Mouse (Mus musculus): ENCODE data around the gene Dlg4. TPM values are rescaled to one million over a fixed set of nuclear protein-coding genes. Genes with fewer than 3 reads are reported as not detected.

The Dlg4 gene
- total and polyA plus RNA-seq, 3 experiments, result 6.8 to 15.3 (median 7.3) TPM

- no peaks in the 10 kb centered on the region for H3K27me3 ChIP-seq (replicated peaks)
- TF ChIP-seq HCFC1 (IDR thresholded peaks at IDR 0.05; ENCODE audit: low read depth, low read length), result no peak
- no peak for TF ChIP-seq CTCF (conservative IDR thresholded peaks at IDR 0.05 in 1 of 2, IDR thresholded peaks at IDR 0.05 in 1 of 2; ENCODE audit: low read depth in 2 of 2, low read length in 2 of 2)
- no peak for TF ChIP-seq ETS1 (conservative IDR thresholded peaks at IDR 0.05; ENCODE audit: low read depth, low read length)
- TF ChIP-seq TBP (conservative IDR thresholded peaks at IDR 0.05; ENCODE audit: low read depth, low read length), result no peak
- no peak for TF ChIP-seq GABPA (IDR thresholded peaks at IDR 0.05; ENCODE audit: insufficient replicate concordance, low read depth, low read length)
- TF ChIP-seq MYC (IDR thresholded peaks at IDR 0.05; ENCODE audit: low read depth, low read length), result no peak
- no peak for DNase-seq (ENCODE audit: extremely low read depth)
- H3K79me2 ChIP-seq (replicated peaks; ENCODE audit: control insufficient read depth, extremely low read depth, insufficient read depth, poor library complexity, severe bottlenecking), result peaks cover 37% of the 10 kb centered on the region
- H3K9me3 ChIP-seq (replicated peaks; ENCODE audit: low read length), result no peaks in the 10 kb centered on the region
- H3K4me2 ChIP-seq (ENCODE audit: insufficient read depth, low read depth, poor library complexity, severe bottlenecking), result no peak overlapping the region; the same call in 1 of the 2 replicates
- peaks cover 12 to 61% of the 10 kb centered on the region in 2 experiments for H3K4me1 ChIP-seq (ENCODE audit: control insufficient read depth in 1 of 2, insufficient read depth in 2 of 2)
- dilution Hi-C loops (cut with MboI; ENCODE audit: extremely low pct_ligation_motif_present, extremely low pct_unique_long_range_greater_than_20kb, low sequenced_read_pairs) (no loop called here), in situ Hi-C loops (cut with MboI; ENCODE audit: low pct_ligation_motif_present, low pct_unique_long_range_greater_than_20kb, low sequenced_read_pairs) (loop anchor here (25.0 kb wide), 1 partner anchor 915 kb away; the partner anchor contains the start of genes Per1 and Vamp2)
- H3K4me3 ChIP-seq (replicated peaks in 1 of 3; ENCODE audit: low read depth in 2 of 3, low read length in 2 of 3, poor library complexity in 1 of 3), result no peak overlapping the region
- peaks cover 52 to 83% of the 10 kb centered on the region in 2 experiments for H3K36me3 ChIP-seq (replicated peaks in 1 of 2; ENCODE audit: control insufficient read depth in 1 of 2, insufficient read depth in 1 of 2, low read length in 1 of 2)
- H3K9ac ChIP-seq (ENCODE audit: insufficient read depth, low read depth), result no peak overlapping the region
- H3K27ac ChIP-seq (ENCODE audit: insufficient read depth, low read depth), result no peak overlapping the region
Observed at GRCm38 (mm10) chr11:70002471-70002870, 14.3 kb upstream of the Dlg4 start.

DNA sequence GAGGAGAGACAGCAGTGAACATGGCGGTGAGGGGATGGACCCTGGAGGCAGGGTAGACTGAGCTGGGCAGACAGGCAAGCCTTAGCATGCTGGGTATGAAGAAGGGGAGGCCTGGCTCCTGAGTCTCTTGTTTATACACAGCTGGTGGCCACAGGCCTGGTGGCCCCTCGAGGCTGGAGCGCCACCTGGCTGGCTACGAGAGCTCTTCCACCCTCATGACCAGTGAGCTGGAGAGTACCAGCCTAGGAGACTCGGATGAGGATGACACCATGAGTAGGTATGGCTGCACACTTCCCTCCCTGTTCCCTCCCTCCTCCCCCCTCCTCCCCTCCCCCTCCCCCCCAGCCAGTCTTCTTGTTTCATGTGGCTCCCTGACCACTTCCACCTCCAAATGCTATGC is 11.2 kb upstream of the Dlg4 start:
- in situ Hi-C loops (cut with MboI; ENCODE audit: low pct_ligation_motif_present, low pct_unique_long_range_greater_than_20kb, low sequenced_read_pairs), result loop anchor here (25.0 kb wide), 1 partner anchor 918 kb away; the partner anchor contains the start of genes Per1 and Vamp2
- dilution Hi-C loops (cut with MboI; ENCODE audit: extremely low pct_ligation_motif_present, extremely low pct_unique_long_range_greater_than_20kb, low sequenced_read_pairs), result no loop called here
- H3K4me3 ChIP-seq (replicated peaks in 1 of 3; ENCODE audit: low read depth in 2 of 3, low read length in 2 of 3, poor library complexity in 1 of 3), result no peak overlapping the region
- peak; percentile 64 for DNase-seq (ENCODE audit: extremely low read depth)
- no peak overlapping the region for H3K27ac ChIP-seq (ENCODE audit: insufficient read depth, low read depth)
- H3K27me3 ChIP-seq (replicated peaks), result no peaks in the 10 kb centered on the region
- peaks cover 26% of the 10 kb centered on the region for H3K79me2 ChIP-seq (replicated peaks; ENCODE audit: control insufficient read depth, extremely low read depth, insufficient read depth, poor library complexity, severe bottlenecking)
- H3K4me1 ChIP-seq (ENCODE audit: control insufficient read depth in 1 of 2, insufficient read depth in 2 of 2), result peaks cover 5 to 34% of the 10 kb centered on the region in 2 experiments
- no peak overlapping the region for H3K9ac ChIP-seq (ENCODE audit: insufficient read depth, low read depth)
- TF ChIP-seq SMC3 (IDR thresholded peaks at IDR 0.05; ENCODE audit: low read depth, low read length) (peak; percentile 88), ZMIZ1 (IDR thresholded peaks at IDR 0.05; ENCODE audit: low read depth, low read length) (no peak), BHLHE40 (IDR thresholded peaks at IDR 0.05; ENCODE audit: low read depth, low read length) (no peak), RAD21 (IDR thresholded peaks at IDR 0.05; ENCODE audit: low read depth, low read length) (peak; percentile 76), ZC3H11A (IDR thresholded peaks at IDR 0.05; ENCODE audit: low read depth, low read length) (peak; percentile 19), CTCF (conservative IDR thresholded peaks at IDR 0.05 in 1 of 2, IDR thresholded peaks at IDR 0.05 in 1 of 2; ENCODE audit: low read depth in 2 of 2, low read length in 2 of 2) (peak in 1 of 2 experiments; percentile 87; a peak in 2 of 4 replicates)
- peaks cover 54 to 87% of the 10 kb centered on the region in 2 experiments for H3K36me3 ChIP-seq (replicated peaks in 1 of 2; ENCODE audit: control insufficient read depth in 1 of 2, insufficient read depth in 1 of 2, low read length in 1 of 2)
- H3K9me3 ChIP-seq (replicated peaks; ENCODE audit: low read length), result no peaks in the 10 kb centered on the region
- no peak overlapping the region for H3K4me2 ChIP-seq (ENCODE audit: insufficient read depth, low read depth, poor library complexity, severe bottlenecking)

DNA sequence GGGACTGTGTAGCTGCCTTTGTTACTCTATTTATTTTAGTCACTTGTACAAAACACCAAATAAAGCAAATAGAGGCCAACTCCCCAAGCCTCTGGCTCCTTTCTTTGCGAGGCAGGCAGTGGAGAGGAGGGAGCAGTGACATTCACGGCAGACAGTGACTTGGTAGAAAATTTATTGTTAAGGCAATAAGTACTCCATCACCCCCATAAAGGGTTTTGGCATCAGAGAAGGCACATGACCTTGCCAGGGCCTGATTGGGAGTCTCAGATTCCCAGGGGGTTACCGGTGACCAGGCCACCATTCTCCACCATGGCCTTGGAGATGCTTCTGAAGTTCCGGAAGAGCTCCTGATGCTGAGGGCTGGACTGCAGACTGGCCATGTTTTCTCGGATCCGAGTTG is 6.7 kb upstream of the Dlg4 start:
- Histone ChIP-seq H3K27me3 (replicated peaks) (no peaks in the 10 kb centered on the region), H3K4me2 (ENCODE audit: insufficient read depth, low read depth, poor library complexity, severe bottlenecking) (no peak overlapping the region), H3K9me3 (replicated peaks; ENCODE audit: low read length) (no peaks in the 10 kb centered on the region), H3K79me2 (replicated peaks; ENCODE audit: control insufficient read depth, extremely low read depth, insufficient read depth, poor library complexity, severe bottlenecking) (no peaks in the 10 kb centered on the region), H3K4me1 (ENCODE audit: control insufficient read depth in 1 of 2, insufficient read depth in 2 of 2) (peaks cover 16 to 19% of the 10 kb centered on the region in 2 experiments), H3K4me3 (replicated peaks in 1 of 3; ENCODE audit: low read depth in 2 of 3, low read length in 2 of 3, poor library complexity in 1 of 3) (no peak overlapping the region), H3K9ac (ENCODE audit: insufficient read depth, low read depth) (no peak overlapping the region), H3K27ac (ENCODE audit: insufficient read depth, low read depth) (no peak overlapping the region), H3K36me3 (replicated peaks in 1 of 2; ENCODE audit: control insufficient read depth in 1 of 2, insufficient read depth in 1 of 2, low read length in 1 of 2) (peaks cover 86 to 95% of the 10 kb centered on the region in 2 experiments)
- DNase-seq (ENCODE audit: extremely low read depth), result no peak
- in situ Hi-C loops (cut with MboI; ENCODE audit: low pct_ligation_motif_present, low pct_unique_long_range_greater_than_20kb, low sequenced_read_pairs), result loop anchor here (5.0 to 25.0 kb wide), 2 partner anchors 58 to 923 kb away; partner anchors contain the start of genes Per1 and Vamp2
- no peak for TF ChIP-seq ELF1 (IDR thresholded peaks at IDR 0.05; ENCODE audit: low read depth, low read length)
- TF ChIP-seq MXI1 (IDR thresholded peaks at IDR 0.05; ENCODE audit: low read depth, low read length), result no peak
- no peak for TF ChIP-seq RAD21 (IDR thresholded peaks at IDR 0.05; ENCODE audit: low read depth, low read length)
- TF ChIP-seq CTCF (conservative IDR thresholded peaks at IDR 0.05 in 1 of 2, IDR thresholded peaks at IDR 0.05 in 1 of 2; ENCODE audit: low read depth in 2 of 2, low read length in 2 of 2), result no peak
- no peak for TF ChIP-seq GABPA (IDR thresholded peaks at IDR 0.05; ENCODE audit: insufficient replicate concordance, low read depth, low read length)
- TF ChIP-seq NRF1 (IDR thresholded peaks at IDR 0.05; ENCODE audit: low read depth, low read length), result no peak
- TF ChIP-seq ZMIZ1 (IDR thresholded peaks at IDR 0.05; ENCODE audit: low read depth, low read length), result no peak
- no peak for TF ChIP-seq MAFK (IDR thresholded peaks at IDR 0.05; ENCODE audit: insufficient replicate concordance, low read length)
- no peak for TF ChIP-seq TCF12 (IDR thresholded peaks at IDR 0.05; ENCODE audit: low read depth, low read length)
- no peak for TF ChIP-seq MYC (IDR thresholded peaks at IDR 0.05; ENCODE audit: low read depth, low read length)
- TF ChIP-seq ETS1 (conservative IDR thresholded peaks at IDR 0.05; ENCODE audit: low read depth, low read length), result no peak
- TF ChIP-seq SMC3 (IDR thresholded peaks at IDR 0.05; ENCODE audit: low read depth, low read length), result no peak
- TF ChIP-seq TBP (conservative IDR thresholded peaks at IDR 0.05; ENCODE audit: low read depth, low read length), result no peak
- TF ChIP-seq RCOR1 (conservative IDR thresholded peaks at IDR 0.05; ENCODE audit: low read depth, low read length), result no peak
- dilution Hi-C loops (cut with MboI; ENCODE audit: extremely low pct_ligation_motif_present, extremely low pct_unique_long_range_greater_than_20kb, low sequenced_read_pairs), result no loop called here

Measured in CH12.LX (cell line).